Mouse (Mus musculus) myocyte (in vitro differentiated cells): Measurements from ENCODE around the gene Gm20388.

Source experiments
- POLR2A ChIP-seq: IDR thresholded peaks from one replicate; pipeline ENCODE4 v1.6.1; 2011; ENCODE audit warnings: low read depth, mild to moderate bottlenecking, control low read depth, moderate library complexity; ENCODE audit not compliant: insufficient read length
- SRF ChIP-seq: IDR thresholded peaks from one replicate; pipeline ENCODE4 v1.6.1; 2011; ENCODE audit warnings: low read depth; ENCODE audit not compliant: control insufficient read depth, insufficient read length

DNA sequence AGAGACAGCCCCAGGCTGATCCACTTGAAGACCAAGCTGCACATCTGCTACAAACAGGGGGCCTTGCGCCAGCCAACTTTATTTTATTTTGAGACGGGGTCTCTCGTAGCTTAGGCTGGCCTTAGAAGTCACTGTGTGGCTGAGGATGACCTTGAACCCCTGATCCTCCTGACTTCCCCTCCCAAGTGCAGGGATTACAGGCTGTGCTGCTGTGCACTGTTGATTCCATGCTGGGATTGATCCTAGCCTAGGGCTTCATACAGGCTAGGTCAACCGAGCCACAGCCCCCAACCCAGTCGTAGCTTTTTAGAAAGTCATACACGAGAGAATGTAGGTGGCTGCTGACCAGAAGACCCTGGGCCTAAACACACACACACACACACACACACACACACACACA lies 602.5 kb downstream of the Gm20388 start:
- no peak for TF ChIP-seq SRF
- no peak for TF ChIP-seq POLR2A
